Mouse (Mus musculus): ENCODE results near the gene Plek2. TPM values are rescaled to one million over a fixed set of nuclear protein-coding genes. Genes with fewer than 3 reads are reported as not detected.

Gene Plek2
- not detected in 2 replicates for polyA plus RNA-seq (2012)

DNA sequence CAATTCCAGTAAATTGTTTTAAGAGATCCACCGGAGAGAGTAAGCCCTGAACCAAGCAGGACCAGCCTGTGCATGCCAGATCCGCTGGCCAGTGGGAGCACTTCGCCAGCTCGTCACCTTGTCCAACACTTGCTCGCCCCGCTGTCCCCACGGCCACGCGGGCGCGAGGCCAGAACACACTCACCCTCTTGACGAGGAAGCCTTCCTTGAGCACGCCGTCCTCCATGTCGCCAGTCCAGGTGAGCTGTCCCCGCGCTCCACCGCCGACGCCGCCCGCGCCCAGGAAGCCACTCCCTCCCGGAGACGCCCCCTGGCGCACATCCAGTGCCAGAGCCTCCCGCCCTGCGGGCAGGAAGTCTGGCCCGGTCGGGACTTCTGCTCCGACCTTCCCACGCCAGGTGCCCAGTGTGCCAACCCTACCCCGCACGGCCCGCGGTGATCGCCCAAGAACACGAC, at the start of gene Plek2:
Plek2 (minus strand) TSS at position 258 of the 456 bp plus-strand sequence.
- TF ChIP-seq GATA1 (IDR thresholded peaks at IDR 0.05; ENCODE audit: low read length), result no peak

GRCm38 (mm10) chr12:78956405-78956804, 49.6 kb upstream of the Plek2 start:
- no peak for TF ChIP-seq GATA1 (IDR thresholded peaks at IDR 0.05; ENCODE audit: low read length)

- no peak for TF ChIP-seq GATA1 (IDR thresholded peaks at IDR 0.05; ENCODE audit: low read length)
These were observed 45.7 kb upstream of the Plek2 start for GRCm38 (mm10) chr12:78952484-78952883.

- TF ChIP-seq GATA1 (IDR thresholded peaks at IDR 0.05; ENCODE audit: low read length), result no peak
These were observed 45.3 kb upstream of the Plek2 start for GRCm38 (mm10) chr12:78952053-78952452.

- no peak for TF ChIP-seq GATA1 (IDR thresholded peaks at IDR 0.05; ENCODE audit: low read length)
These were observed 40.9 kb upstream of the Plek2 start for GRCm38 (mm10) chr12:78947661-78948060.

- no peak for TF ChIP-seq GATA1 (IDR thresholded peaks at IDR 0.05; ENCODE audit: low read length)
These were observed 40.4 kb upstream of the Plek2 start for GRCm38 (mm10) chr12:78947161-78947560.

DNA sequence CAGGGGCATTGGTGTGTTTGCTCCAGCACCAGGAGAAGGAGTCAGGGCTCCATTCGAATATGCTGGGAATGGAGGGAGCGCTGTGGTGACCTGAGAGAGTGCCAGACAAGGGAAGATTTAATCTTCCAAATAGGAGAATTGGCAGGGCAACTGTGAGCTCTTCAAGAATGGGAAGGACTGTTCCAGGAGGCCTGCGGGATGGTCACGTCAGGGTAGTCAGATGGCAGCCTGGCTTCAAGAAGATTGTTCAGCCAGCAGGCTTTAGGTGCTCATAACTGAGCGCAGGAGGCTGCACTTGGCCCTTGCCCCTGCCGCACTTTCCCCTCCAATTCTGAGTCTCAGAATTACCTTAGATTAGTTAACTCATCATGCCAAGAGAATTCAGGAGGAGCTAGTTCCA, 36.2 kb upstream of the Plek2 start:
- no peak for TF ChIP-seq GATA1 (IDR thresholded peaks at IDR 0.05; ENCODE audit: low read length)

- no peak for TF ChIP-seq GATA1 (IDR thresholded peaks at IDR 0.05; ENCODE audit: low read length)
These were observed 33.3 kb upstream of the Plek2 start for GRCm38 (mm10) chr12:78940081-78940480.

DNA sequence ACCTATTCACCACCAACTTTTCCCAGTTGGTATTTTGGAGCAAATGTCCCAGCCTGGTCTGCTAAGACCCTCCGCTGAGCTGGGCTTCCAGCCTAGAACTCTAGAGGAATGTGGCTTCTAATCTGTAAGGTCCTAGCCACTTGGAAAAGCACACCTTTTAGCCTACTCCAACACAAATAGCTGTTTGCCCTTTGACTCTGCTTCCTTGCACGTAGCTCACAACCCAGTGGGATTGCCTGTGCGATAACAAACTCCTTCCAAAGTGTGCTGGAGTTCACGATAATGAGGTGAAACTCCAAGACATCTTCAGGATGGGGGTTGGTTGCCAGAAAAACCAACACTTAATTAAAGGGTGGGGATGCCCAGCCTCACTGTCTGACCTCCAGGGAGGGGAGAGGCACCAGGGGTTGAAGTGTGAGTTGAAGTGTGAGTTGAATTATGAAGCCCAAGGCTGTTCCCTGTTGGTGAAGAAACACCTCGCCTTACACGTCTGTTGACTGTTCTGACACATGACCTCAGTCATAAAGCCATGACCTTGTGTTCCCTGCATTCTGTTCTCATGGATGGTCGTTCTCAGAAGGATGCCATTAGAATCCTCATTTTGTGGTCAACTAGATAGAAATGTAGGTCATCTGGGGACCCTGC, 32.8 kb upstream of the Plek2 start:
- no peak for TF ChIP-seq GATA1 (IDR thresholded peaks at IDR 0.05; ENCODE audit: low read length)

GRCm38 (mm10) chr12:78936494-78936893, 29.7 kb upstream of the Plek2 start:
- TF ChIP-seq GATA1 (IDR thresholded peaks at IDR 0.05; ENCODE audit: low read length), result no peak

DNA sequence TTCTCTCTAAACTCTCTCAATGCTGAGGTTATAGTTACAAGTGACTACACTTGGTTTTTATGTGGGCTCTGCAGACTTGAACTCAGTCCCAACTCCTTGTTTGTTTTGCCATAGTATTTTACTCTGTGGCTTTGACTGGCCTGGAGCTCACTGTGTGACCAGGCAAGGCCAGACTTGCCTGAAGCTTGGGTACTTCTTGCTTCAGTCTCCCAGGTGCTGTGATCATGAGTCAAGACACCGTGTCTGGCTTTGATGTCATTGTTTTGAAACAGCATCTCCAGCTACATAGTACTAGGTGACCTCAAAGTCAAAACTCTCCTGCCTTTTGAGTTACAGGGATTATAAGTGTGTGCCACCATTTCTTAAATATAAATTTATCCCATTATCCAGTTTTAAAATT, 23.1 kb upstream of the Plek2 start:
- no peak for TF ChIP-seq GATA1 (IDR thresholded peaks at IDR 0.05; ENCODE audit: low read length)

DNA sequence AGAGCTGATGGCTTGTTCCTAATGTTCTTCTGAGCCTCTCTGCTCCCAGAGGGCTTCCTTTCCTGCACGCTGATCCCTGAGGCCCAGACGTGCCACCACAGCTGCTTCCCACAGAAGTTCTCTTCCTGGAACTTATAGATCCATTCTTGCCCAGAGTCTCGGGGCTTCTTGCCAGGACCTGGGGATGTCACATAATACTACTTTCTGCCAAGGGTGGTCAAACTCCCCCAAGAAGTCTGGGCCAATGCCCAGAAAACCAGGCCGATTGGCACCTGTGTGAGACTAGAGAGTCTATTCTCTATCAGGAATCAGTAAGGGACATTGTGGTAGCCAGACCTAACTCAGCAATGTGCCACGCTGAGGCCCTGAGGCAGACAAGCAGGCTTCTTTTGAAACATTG, 20.5 kb upstream of the Plek2 start:
- TF ChIP-seq GATA1 (IDR thresholded peaks at IDR 0.05; ENCODE audit: low read length), result no peak

DNA sequence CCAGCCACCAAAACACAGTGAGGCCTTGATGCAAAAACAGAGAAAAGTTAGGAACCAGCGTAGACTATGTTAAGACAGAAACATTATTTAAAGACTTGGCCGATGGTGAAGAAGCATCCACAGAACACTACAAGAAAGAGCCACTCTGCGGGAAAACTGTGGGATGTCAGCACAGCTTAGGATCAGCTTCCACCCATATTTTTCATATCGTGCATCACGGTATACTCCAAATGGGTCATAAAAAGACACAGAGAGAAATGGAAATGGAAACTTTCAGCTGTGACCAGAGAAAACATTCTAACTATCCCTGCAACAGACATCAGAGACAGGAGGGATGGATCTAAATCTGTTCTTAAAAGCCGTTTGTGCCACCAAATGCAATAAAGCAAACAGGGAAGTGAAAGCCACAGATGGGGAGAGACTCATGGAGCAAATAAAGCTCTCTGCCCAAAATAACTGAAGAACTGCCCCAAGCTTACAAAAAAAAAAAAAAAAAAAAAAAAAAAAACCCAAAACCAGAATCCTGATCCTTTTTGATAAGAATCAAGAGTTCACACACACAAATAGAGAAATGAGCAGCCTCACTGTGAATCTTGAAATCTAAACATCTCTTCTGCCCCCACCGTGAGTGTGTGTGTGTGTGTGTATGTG, 16.9 kb upstream of the Plek2 start:
- no peak for TF ChIP-seq GATA1 (IDR thresholded peaks at IDR 0.05; ENCODE audit: low read length)

GRCm38 (mm10) chr12:78922058-78922457, 15.3 kb upstream of the Plek2 start:
- TF ChIP-seq GATA1 (IDR thresholded peaks at IDR 0.05; ENCODE audit: low read length), result no peak

DNA sequence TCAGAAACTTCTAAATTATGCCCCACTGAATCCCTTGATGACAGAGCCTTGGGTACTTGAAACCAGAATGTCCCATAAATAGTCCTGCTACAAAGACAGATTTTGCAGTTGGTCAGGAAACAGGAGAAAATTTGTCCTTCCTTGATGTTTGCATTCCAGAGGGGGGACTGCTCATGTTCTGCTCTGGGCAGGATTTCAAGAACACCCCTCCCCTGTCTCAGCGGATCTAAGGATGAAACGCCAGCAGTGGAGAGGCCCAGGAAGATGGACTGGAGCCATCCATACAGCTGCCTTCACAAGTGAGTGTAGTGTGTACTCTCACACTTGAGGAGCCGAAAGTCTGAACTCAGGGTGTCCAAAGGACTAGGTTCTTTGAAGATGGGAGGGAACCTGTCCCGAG, 14.7 kb upstream of the Plek2 start:
- TF ChIP-seq GATA1 (IDR thresholded peaks at IDR 0.05; ENCODE audit: low read length), result no peak

GRCm38 (mm10) chr12:78919079-78919712, 12.4 kb upstream of the Plek2 start:
- no peak for TF ChIP-seq GATA1 (IDR thresholded peaks at IDR 0.05; ENCODE audit: low read length)
